Mouse (Mus musculus) adrenal gland, postnatal 36 days (tissue): ENCODE data around the gene Stoml1. TPM values are rescaled to one million over a fixed set of nuclear protein-coding genes. Genes with fewer than 3 reads are reported as not detected.

Experiments
- DNase-seq, 2 experiments: peaks; one replicate each; pipeline ENCODE4 v3.0.0; 2021; ENCODE audit warnings: mixed read lengths in 1 of 2
- microRNA-seq: library from miRNA; unstranded; fragments of <30 nt; microRNA quantifications from one replicate; pipeline ENCODE4 v1.2.0, GENCODE M21; 2021
- total RNA-seq, 2 experiments: library from RNA; stranded (reverse); gene quantifications; 2 replicates each; pipeline ENCODE4 v1.2.3; 2021

Stoml1 gene
- total RNA-seq, 2 experiments from 2014 or later = 15.7 to 19.2 TPM

DNA sequence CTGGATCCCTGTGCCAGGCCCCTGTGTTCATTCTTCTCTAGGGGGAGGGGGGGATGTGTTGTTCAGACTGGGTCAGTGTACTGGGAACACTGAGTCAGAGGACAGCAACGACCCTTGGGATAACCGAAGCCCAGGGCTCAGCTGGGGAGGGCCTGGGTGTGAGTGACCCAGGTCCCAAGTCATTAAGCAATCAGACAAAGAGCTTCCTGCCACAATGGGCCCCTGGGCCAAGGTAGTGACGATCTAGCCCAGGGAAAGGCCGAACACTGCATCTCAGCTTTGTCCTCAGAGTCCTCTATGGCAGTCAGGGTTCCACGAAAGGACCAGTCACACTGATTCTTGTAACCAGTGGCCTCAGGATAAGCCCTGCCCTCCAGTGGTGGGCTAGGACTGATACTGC, 50.2 kb downstream of the Stoml1 start:
- DNase-seq = no peak

DNA sequence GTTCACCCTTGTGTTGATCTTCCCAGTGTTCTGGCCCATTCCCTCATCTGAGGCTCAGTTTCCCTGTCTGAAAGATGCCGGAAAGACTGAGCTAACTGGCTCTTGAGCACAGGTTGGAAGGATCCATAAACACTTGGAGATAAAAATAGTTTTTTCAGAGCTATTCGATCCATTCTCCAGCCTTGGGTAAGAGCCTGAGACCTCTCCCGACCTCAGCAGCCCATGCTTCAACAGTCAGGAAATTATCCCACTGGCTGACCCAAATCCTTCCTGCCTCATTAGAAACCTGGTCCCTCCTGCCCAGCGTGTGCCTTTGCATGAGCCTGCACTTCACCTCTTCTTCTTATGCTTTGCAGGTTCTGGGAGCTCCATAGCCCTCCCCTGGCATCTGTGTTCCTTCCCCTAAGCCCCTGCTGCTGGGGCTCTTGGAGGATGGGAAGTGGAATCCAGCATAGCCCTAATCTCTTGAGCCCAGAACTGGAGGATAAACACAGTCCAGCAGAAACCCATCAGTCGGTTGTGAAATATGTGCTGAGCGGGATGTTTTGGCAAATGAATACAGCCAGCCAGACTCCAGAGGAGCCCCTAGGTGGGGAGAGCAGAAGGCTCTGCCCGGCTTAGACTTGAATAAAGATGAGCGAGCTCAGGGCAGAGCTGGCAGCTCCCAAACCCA, 50.8 kb downstream of the Stoml1 start:
- no peak for DNase-seq

DNA sequence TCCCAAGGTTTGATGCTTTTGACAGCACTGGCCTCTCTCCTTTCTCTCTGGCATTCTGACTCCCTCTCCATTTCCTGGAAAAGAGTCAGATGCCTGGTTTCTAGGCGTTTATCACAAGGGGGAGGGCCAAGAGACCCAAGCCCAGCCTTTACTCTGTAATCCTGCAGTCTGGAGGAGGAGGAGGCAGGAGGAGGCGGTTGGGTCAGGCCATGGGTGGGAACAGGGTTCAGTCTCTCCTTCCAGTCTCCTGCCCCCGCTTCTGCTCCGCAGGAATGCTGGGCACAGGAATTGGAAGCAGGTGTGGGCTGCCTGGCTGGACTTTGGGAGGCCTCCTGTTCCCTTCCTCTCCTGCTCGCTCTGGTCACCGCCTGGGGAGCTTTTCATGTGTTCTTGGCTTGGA, 52.7 kb downstream of the Stoml1 start:
- no peak for DNase-seq

DNA sequence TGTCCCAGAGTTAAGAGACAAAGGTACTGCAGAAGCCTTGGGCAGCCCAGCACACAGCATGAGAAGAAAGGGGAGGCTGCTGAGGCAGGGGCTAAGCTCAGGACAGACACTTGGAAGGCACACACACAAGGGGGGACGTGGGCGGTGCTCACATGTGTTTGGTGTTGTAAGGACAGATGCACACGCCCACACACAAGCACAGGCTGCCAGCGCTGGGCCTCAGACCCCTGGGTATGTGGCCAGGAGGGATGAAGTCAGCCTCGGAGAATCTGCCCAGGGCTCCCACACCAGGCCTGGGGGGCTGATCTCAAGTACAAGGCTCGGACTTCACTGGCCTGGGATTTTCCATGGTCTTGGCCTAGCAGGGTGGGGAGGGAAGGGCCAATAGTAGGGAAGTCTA, 55.4 kb downstream of the Stoml1 start:
- no peak for DNase-seq

DNA sequence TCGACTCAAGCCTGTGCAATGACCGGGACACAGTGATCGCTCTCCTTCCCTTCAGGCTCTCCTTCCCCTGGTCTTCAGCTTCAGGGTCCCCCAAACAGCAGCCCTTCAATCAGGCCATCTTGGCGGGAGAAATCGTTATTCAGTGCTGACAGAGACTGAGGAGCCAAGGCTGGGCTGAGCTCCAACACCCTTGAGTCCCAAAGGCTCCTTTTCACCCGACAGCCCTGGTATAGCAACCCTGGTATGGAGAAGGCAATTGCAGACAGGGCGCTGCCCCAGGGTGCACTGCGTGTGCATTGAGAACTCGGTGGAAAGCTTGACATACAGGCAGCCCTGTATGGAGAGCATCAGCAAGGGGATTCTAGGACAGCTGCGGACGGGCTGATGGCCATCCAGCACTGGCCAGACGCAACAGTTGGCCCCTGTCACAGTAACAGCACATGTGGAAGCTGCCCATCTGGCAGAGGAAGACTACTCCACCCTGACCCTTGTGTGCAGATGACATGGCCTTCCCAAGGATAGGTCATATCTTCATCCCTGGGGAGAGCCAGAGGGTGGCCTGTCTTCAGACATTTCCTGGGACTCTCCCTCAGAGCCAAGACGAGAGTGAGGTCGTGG, 57.2 kb downstream of the Stoml1 start:
- peak in 1 of 2 experiments; percentile 28 for DNase-seq

DNA sequence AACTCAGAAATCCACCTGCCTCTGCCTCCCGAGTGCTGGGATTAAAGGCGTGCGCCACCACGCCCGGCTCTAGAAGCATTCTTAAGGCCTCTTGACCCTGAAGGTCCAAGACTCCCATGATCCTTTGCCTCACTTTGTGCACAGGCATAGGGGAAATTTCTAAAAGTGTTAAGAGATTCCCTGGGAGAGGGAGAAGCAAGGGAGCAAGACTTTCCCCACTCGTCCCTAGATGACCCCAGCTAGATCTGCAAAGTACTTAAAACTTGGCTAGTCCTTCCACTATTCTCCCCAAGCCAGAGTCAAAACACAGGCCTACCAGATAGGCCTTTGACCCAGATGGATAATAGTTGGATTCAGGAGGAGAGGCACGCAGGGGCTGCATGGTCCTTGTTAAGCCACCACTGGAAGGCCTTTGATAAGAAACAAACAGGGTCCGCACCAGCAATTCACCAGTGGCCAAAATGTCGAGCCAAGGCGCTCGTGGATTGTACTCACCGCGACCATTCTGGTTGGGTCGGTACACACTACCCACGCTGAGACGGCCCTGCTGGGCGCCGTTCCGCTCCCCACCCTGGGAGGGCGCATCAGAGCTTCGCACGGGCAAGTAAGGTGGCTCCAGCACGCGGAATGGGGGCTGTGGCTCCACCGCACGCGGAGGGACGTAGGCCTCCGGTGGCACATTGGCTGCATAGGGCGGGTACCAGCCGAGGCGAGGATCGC, 58.4 kb downstream of the Stoml1 start:
- peak in 1 of 2 experiments; percentile 42 for DNase-seq

Small RNA genes within 50 kb of the gene (microRNA-seq; reads per million reads assigned to microRNA genes)
- not detected for gene Mir6385

Other genes with a start within 250 kb of the Stoml1 start
- gene Cyp11a1, start 246.8 kb upstream of the Stoml1 start, total RNA-seq = 1,000 to 10,000 TPM; 6,616 to 8,202 TPM
- 1 to 10 TPM; 1.2 to 2.1 TPM for gene Stra6, start 189.4 kb upstream of the Stoml1 start, total RNA-seq
- gene Ccdc33, start 134.3 kb upstream of the Stoml1 start, total RNA-seq = under 1 TPM in 1 of 2 experiments, not detected in 1; 0.99 TPM
- gene Islr, start 48.9 kb upstream of the Stoml1 start, total RNA-seq = 10 to 100 TPM; 23.7 to 32.1 TPM
- gene Islr2, start 48.8 kb upstream of the Stoml1 start, total RNA-seq = 1 to 10 TPM; 2.3 to 3.3 TPM
- gene Pml, start 3.4 kb upstream of the Stoml1 start, total RNA-seq = 10 to 100 TPM; 22.4 to 24.2 TPM
- gene Loxl1, start 60.0 kb downstream of the Stoml1 start, total RNA-seq = 10 to 100 TPM; 22.9 to 33.9 TPM
- not detected for gene Tbc1d21, start 117.3 kb downstream of the Stoml1 start, total RNA-seq
- 10 to 100 TPM in 1 of 2 experiments, 1 to 10 TPM in 1; 8.3 to 10.6 TPM for gene Insyn1, start 235.4 kb downstream of the Stoml1 start, total RNA-seq